Mouse (Mus musculus) heart, postnatal 0 days (tissue): ENCODE measurements around the gene Dnajb14. TPM values are rescaled to one million over a fixed set of nuclear protein-coding genes. Genes with fewer than 3 reads are reported as not detected.
A peak's percentile ranks its signal among the peaks of the same experiment; 100 is the strongest.

Experiments used
- ATAC-seq: fragments of 200-750 bp; cut with Nextera tagmentation; 2 replicates; pipeline ENCODE4 v1.8.0; 2017; ENCODE audit warnings: low read depth, moderate number of reproducible peaks, moderate library complexity; ENCODE audit not compliant: insufficient read depth
- DNase-seq: peaks from one replicate; pipeline ENCODE4 v3.0.0-alpha.2; 2016; ENCODE audit warnings: low spot score
- H3K27ac ChIP-seq: fragments of 300-500 bp; sonication (generic); 2 replicates; pipeline ENCODE4 v1.5.1; 2014; ENCODE audit warnings: low read depth, mild to moderate bottlenecking
- H3K27me3 ChIP-seq: fragments of 300-500 bp; sonication (generic); 2 replicates; pipeline ENCODE4 v1.6.1; 2014; ENCODE audit warnings: low read length, mixed read lengths; ENCODE audit not compliant: control insufficient read depth, insufficient read depth
- H3K36me3 ChIP-seq: fragments of 300-500 bp; sonication (generic); replicated peaks from 2 replicates; pipeline ENCODE4 v1.6.1; 2014; ENCODE audit warnings: low read length, mixed read lengths; ENCODE audit not compliant: control insufficient read depth, insufficient read depth
- H3K4me1 ChIP-seq: fragments of 300-500 bp; sonication (generic); 2 replicates; pipeline ENCODE4 v1.6.1; 2014; ENCODE audit warnings: antibody characterized with exemption; ENCODE audit not compliant: control insufficient read depth, insufficient read depth
- H3K4me2 ChIP-seq: fragments of 300-500 bp; sonication (generic); 2 replicates; pipeline ENCODE4 v1.6.1; 2014; ENCODE audit warnings: low read depth, mild to moderate bottlenecking, low read length, moderate library complexity
- H3K4me3 ChIP-seq: fragments of 300-500 bp; sonication (generic); 2 replicates; pipeline ENCODE4 v1.5.1; 2014; ENCODE audit warnings: low read depth, low read length
- H3K9ac ChIP-seq: fragments of 300-500 bp; sonication (generic); replicated peaks from 2 replicates; pipeline ENCODE4 v1.6.1; 2014; ENCODE audit warnings: low read depth, low read length, mixed read lengths
- H3K9me3 ChIP-seq: fragments of 300-500 bp; sonication (generic); replicated peaks from 2 replicates; pipeline ENCODE4 v1.6.1; 2016; ENCODE audit warnings: low read length; ENCODE audit not compliant: control insufficient read depth
- CTCF ChIP-seq: IDR thresholded peaks from 2 replicates; pipeline ENCODE4 v1.5.1; 2016; ENCODE audit warnings: antibody characterized with exemption, control low read depth, low read depth
- EP300 ChIP-seq: IDR thresholded peaks from 2 replicates; pipeline ENCODE4 v1.6.1; 2016; ENCODE audit warnings: antibody characterized with exemption, low read depth
- WGBS: fragments of 180-500 bp; shearing (Covaris S2); extraction: QIAGEN DNeasy Blood & Tissue Kit; methylation state at CpG from one replicate; pipeline ENCODE4 v1.1.7; 2014; 5-methylcytosine and 5-hydroxymethylcytosine counted together
- polyA plus RNA-seq: library from polyadenylated mRNA; unstranded; fragments of >200 nt; fragmentation: Nextera tagmentation; extraction: Ambion mirVana; gene quantifications from 2 replicates; pipeline ENCODE4 v1.2.1, GENCODE M21; 2015
- total RNA-seq: library from RNA; depleted of rRNA; stranded (reverse); fragments of >200 nt; gene quantifications from 2 replicates; pipeline ENCODE4 v1.2.3, GENCODE M21; 2014; ENCODE audit warnings: low replicate concordance

The Dnajb14 gene
- total and polyA plus RNA-seq, 2 experiments from 2014 or later = 5.1 to 8.6 TPM

- H3K36me3 ChIP-seq = peaks cover 17% of the 10 kb centered on the region
- H3K27ac ChIP-seq = peak within 1 kb of the TSS; percentile 89
- TF ChIP-seq EP300 (peak; percentile 83), CTCF (0 out of 2 replicates have a peak, but pooled peaks have one; percentile 1)
- peaks cover 14% of the 10 kb centered on the region for H3K4me1 ChIP-seq
- ATAC-seq (peak; percentile 93), DNase-seq (peak; percentile 66)
- WGBS = under 1% methylated on average over 47 of the region's 47 CpGs
- H3K9me3 ChIP-seq = no peaks in the 10 kb centered on the region
- H3K4me3 ChIP-seq = peak within 1 kb of the TSS; percentile 90
- no peaks in the 10 kb centered on the region for H3K27me3 ChIP-seq
- peak within 1 kb of the TSS; percentile 87 for H3K9ac ChIP-seq
- peak within 1 kb of the TSS; percentile 84 for H3K4me2 ChIP-seq
Measured at GRCm38 (mm10) chr3:137918172-137918931, 50.9 kb downstream of the Dnajb14 start, which contains the start of gene Lamtor3. Gene Lamtor3, plus strand, starts transcription at chr3:137918506.

GRCm38 (mm10) chr3:137918932-137919311 is 51.4 kb downstream of the Dnajb14 start:
- Histone ChIP-seq H3K4me3 (peak overlapping the region; percentile 90), H3K27ac (peak overlapping the region; percentile 89), H3K9me3 (no peaks in the 10 kb centered on the region), H3K9ac (peak overlapping the region; percentile 87), H3K36me3 (peaks cover 22% of the 10 kb centered on the region), H3K4me1 (peaks cover 14% of the 10 kb centered on the region), H3K4me2 (peak overlapping the region; percentile 84), H3K27me3 (no peaks in the 10 kb centered on the region)
- peak; percentile 14; the same call in 1 of the 2 replicates for ATAC-seq
- 14% methylated on average over 6 of the region's 6 CpGs for WGBS
- DNase-seq = no peak
- no peak for TF ChIP-seq EP300
- no peak for TF ChIP-seq CTCF

- H3K9ac ChIP-seq = 0 out of 2 replicates have a peak overlapping the region, but pooled peaks have one; percentile 87
- H3K27me3 ChIP-seq = no peaks in the 10 kb centered on the region
- TF ChIP-seq EP300 = no peak
- no peak for TF ChIP-seq CTCF
- WGBS = 89% methylated on average over 7 of the region's 7 CpGs
- ATAC-seq (no peak), DNase-seq (no peak)
- peak overlapping the region; percentile 84 for H3K4me2 ChIP-seq
- H3K36me3 ChIP-seq = peaks cover 26% of the 10 kb centered on the region
- H3K4me3 ChIP-seq = peak overlapping the region; percentile 90
- no peak overlapping the region; the same call in 1 of the 2 replicates for H3K27ac ChIP-seq
- no peaks in the 10 kb centered on the region for H3K9me3 ChIP-seq
- peaks cover 14% of the 10 kb centered on the region for H3K4me1 ChIP-seq
Measured at GRCm38 (mm10) chr3:137919398-137919797, 51.9 kb downstream of the Dnajb14 start.

- no peak for TF ChIP-seq CTCF
- no peak for TF ChIP-seq EP300
Measured at GRCm38 (mm10) chr3:137920594-137920993, 53.1 kb downstream of the Dnajb14 start.

GRCm38 (mm10) chr3:137927010-137927409 is 59.5 kb downstream of the Dnajb14 start:
- ATAC-seq = no peak
- 82% methylated on average over 4 of the region's 4 CpGs for WGBS
- TF ChIP-seq EP300 (no peak), CTCF (no peak)

More at GRCm38 (mm10) chr3:137920594-137920993, 53.1 kb downstream of the Dnajb14 start:
- H3K36me3 ChIP-seq = peaks cover 37% of the 10 kb centered on the region
- H3K27ac ChIP-seq = no peak overlapping the region
- peaks cover 14% of the 10 kb centered on the region for H3K4me1 ChIP-seq
- no peak overlapping the region for H3K9ac ChIP-seq
- ATAC-seq (no peak), DNase-seq (no peak)
- no peak overlapping the region for H3K4me2 ChIP-seq
- no peaks in the 10 kb centered on the region for H3K9me3 ChIP-seq
- WGBS = 91% methylated on average over 4 of the region's 4 CpGs
- no peak overlapping the region for H3K4me3 ChIP-seq
- H3K27me3 ChIP-seq = no peaks in the 10 kb centered on the region

More at GRCm38 (mm10) chr3:137927010-137927409, 59.5 kb downstream of the Dnajb14 start:
- Histone ChIP-seq H3K27me3 (no peaks in the 10 kb centered on the region), H3K4me1 (no peaks in the 10 kb centered on the region), H3K27ac (no peak overlapping the region), H3K9me3 (no peaks in the 10 kb centered on the region), H3K9ac (no peak overlapping the region), H3K4me3 (no peak overlapping the region), H3K36me3 (peaks cover 69% of the 10 kb centered on the region), H3K4me2 (no peak overlapping the region)
- DNase-seq = no peak
